Mouse (Mus musculus) liver, embryonic 16.5 days (tissue): ENCODE results near the gene Htra1. TPM values are rescaled to one million over a fixed set of nuclear protein-coding genes. Genes with fewer than 3 reads are reported as not detected.

ENCODE experiments used
- ATAC-seq: fragments of 200-750 bp; cut with Nextera tagmentation; 2 replicates; pipeline ENCODE4 v1.8.0; 2017; ENCODE audit warnings: low read depth, mild to moderate bottlenecking, moderate number of reproducible peaks, moderate library complexity
- H3K27ac ChIP-seq: fragments of 300-500 bp; sonication (generic); 2 replicates; pipeline ENCODE4 v1.5.1; 2014; ENCODE audit warnings: mild to moderate bottlenecking, low read length
- H3K27me3 ChIP-seq: fragments of 300-500 bp; sonication (generic); 2 replicates; pipeline ENCODE4 v1.6.1; 2014; ENCODE audit warnings: low read depth, low read length, mixed read lengths; ENCODE audit not compliant: control insufficient read depth, insufficient read depth
- H3K36me3 ChIP-seq: fragments of 300-500 bp; sonication (generic); 2 replicates; pipeline ENCODE4 v1.6.1; 2014; ENCODE audit warnings: mild to moderate bottlenecking; ENCODE audit not compliant: control insufficient read depth, insufficient read depth
- H3K4me1 ChIP-seq: fragments of 300-500 bp; sonication (generic); 2 replicates; pipeline ENCODE4 v1.6.1; 2014; ENCODE audit warnings: low read depth, low read length, mixed read lengths; ENCODE audit not compliant: control insufficient read depth
- H3K4me2 ChIP-seq: fragments of 300-500 bp; sonication (generic); 2 replicates; pipeline ENCODE4 v1.6.1; 2014; ENCODE audit warnings: low read depth, low read length, mixed read lengths
- H3K4me3 ChIP-seq: fragments of 300-500 bp; sonication (generic); 2 replicates; pipeline ENCODE4 v1.5.1; 2014; ENCODE audit warnings: low read depth, mild to moderate bottlenecking, low read length
- H3K9ac ChIP-seq: fragments of 300-500 bp; sonication (generic); 2 replicates; pipeline ENCODE4 v1.6.1; 2014; ENCODE audit warnings: low read depth, low read length
- H3K9me3 ChIP-seq: fragments of 300-500 bp; sonication (generic); replicated peaks from 2 replicates; pipeline ENCODE4 v1.6.1; 2016; ENCODE audit warnings: low read length; ENCODE audit not compliant: control insufficient read depth
- WGBS: fragments of 180-500 bp; shearing (Covaris S2); extraction: QIAGEN DNeasy Blood & Tissue Kit; methylation state at CpG from one replicate; pipeline ENCODE4 v1.1.7; 2014; ENCODE audit not compliant: insufficient replicate concordance; 5-methylcytosine and 5-hydroxymethylcytosine counted together
- polyA plus RNA-seq: library from polyadenylated mRNA; unstranded; fragments of >200 nt; fragmentation: Nextera tagmentation; extraction: Ambion mirVana; gene quantifications from 2 replicates; pipeline ENCODE4 v1.2.1, GENCODE M21; 2015

Htra1 gene
- polyA plus RNA-seq, 1 experiment from 2014 or later, result 1.0 TPM

DNA sequence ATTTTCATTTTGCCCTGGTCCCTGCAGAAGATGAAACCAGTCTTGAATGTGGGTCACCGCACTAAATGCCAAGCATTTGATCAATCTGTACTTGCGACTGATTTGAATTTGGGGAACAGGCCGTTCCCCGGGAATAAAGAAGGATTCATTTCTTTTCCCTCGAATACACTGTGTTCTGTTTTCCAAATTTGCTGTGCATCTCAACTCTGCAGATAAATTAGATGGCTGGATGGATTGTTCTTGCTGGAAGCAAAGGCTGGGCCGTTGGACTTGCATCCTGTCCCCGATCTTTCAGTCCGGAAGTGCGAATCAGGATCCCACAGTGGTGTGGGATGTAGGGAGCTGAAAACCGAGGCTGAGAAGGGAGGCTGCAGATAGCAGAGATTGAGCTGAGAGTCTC lies 17.5 kb downstream of the Htra1 start:
- WGBS, result 67% methylated on average over 10 of the region's 10 CpGs
- H3K27me3 ChIP-seq, result no peaks in the 10 kb centered on the region

DNA sequence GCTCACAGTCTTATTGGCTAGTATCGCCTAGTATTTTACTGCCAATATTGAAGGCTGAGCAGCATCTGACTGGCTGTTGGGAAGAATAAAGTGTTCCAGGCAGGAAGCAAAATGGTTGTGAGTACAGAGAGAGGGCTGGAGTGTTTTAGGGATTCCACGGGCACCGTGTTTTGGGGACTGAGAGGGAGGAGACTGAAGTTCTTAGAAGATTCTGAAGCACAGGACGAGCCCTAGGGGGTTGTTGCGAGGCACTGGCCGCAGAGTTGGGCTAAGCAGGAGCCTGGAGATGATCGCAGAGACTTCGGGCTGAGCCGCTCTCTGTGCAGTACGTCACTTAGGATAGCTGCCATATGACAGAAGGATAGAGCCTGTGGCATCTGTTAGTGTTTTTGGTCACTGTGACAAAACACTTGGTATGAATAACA lies 18.3 kb downstream of the Htra1 start:
- no peak overlapping the region for H3K4me2 ChIP-seq
- no peak overlapping the region for H3K9ac ChIP-seq
- H3K4me1 ChIP-seq, result no peaks in the 10 kb centered on the region
- ATAC-seq, result no peak
- no peaks in the 10 kb centered on the region for H3K36me3 ChIP-seq
- WGBS, result 69% methylated on average over 10 of the region's 10 CpGs
- H3K27me3 ChIP-seq, result no peaks in the 10 kb centered on the region
- H3K27ac ChIP-seq, result no peak overlapping the region
- H3K9me3 ChIP-seq, result no peaks in the 10 kb centered on the region
- no peak overlapping the region for H3K4me3 ChIP-seq

More for the DNA sequence above, 17.5 kb downstream of the Htra1 start:
- H3K4me2 ChIP-seq, result no peak overlapping the region
- no peaks in the 10 kb centered on the region for H3K36me3 ChIP-seq
- no peaks in the 10 kb centered on the region for H3K9me3 ChIP-seq
- H3K4me3 ChIP-seq, result no peak overlapping the region
- no peaks in the 10 kb centered on the region for H3K4me1 ChIP-seq
- H3K9ac ChIP-seq, result no peak overlapping the region
- H3K27ac ChIP-seq, result no peak overlapping the region
- no peak for ATAC-seq

DNA sequence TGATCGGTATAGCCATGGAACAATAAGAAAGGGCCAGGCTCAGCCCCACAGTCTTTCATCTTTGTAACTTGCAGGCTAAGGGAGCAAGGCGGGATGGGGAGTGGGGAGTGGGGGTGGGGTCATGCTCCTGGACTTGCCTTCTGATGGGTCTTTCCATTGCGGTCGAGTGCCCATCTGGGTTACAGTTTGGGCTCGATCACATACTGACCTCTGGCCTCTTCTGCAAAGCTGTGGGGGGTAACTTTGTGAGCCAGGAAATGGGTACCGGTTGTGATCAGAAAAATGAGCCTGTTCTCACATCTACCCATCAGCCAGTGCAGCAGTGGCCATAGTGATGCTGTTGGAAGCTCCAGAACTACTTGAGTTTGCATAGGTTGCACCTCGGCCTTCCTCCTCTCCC lies 22.6 kb downstream of the Htra1 start:
- Histone ChIP-seq H3K4me2 (no peak overlapping the region), H3K9ac (no peak overlapping the region), H3K27me3 (no peaks in the 10 kb centered on the region), H3K4me3 (no peak overlapping the region), H3K9me3 (no peaks in the 10 kb centered on the region), H3K36me3 (no peaks in the 10 kb centered on the region), H3K4me1 (no peaks in the 10 kb centered on the region), H3K27ac (no peak overlapping the region)
- no peak for ATAC-seq
- WGBS, result 71% methylated on average over 7 of the region's 7 CpGs

DNA sequence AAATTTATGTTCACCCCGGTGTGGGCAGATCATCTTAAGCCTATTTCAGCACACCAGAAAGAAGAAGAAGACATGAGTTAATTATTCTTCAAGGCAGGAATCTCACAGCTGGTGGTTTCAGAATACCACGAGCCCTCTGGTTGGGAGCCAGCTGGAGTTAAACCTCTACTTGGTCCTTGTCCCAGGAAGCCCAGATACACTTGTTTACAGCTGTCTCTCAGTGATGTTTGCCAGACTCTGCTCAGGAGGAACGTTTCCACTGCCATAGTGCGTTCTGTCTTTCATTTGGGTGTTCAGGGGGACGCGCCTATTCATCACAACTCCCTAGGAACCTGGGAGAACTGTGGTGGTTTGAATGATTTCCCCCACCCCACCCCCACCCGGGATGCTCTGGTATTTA lies 24.0 kb downstream of the Htra1 start:
- Histone ChIP-seq H3K4me1 (no peaks in the 10 kb centered on the region), H3K27me3 (no peaks in the 10 kb centered on the region), H3K27ac (no peak overlapping the region), H3K4me2 (no peak overlapping the region), H3K36me3 (no peaks in the 10 kb centered on the region), H3K4me3 (no peak overlapping the region), H3K9ac (no peak overlapping the region), H3K9me3 (no peaks in the 10 kb centered on the region)
- ATAC-seq, result no peak
- WGBS, result 27% methylated on average over 7 of the region's 7 CpGs

DNA sequence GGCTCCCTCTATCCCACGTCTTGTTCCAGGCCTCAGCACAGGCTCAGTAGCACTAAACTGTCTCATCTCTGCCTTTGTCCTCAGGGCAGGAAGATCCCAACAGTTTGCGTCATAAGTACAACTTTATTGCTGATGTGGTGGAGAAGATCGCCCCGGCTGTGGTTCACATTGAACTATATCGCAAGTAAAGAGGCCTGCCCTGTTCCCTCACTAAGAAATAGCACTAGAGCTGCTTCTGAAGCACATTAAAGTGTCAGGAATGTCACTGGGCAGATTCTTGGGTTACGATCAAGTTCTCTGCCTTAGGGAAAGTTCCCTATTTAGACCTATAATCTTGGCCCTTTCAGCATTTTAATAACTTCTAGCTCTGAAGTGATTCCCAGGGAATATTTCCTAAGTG lies 25.5 kb downstream of the Htra1 start:
- Histone ChIP-seq H3K27ac (no peak overlapping the region), H3K4me1 (no peaks in the 10 kb centered on the region), H3K27me3 (no peaks in the 10 kb centered on the region), H3K36me3 (no peaks in the 10 kb centered on the region), H3K4me3 (no peak overlapping the region), H3K9ac (no peak overlapping the region), H3K4me2 (no peak overlapping the region), H3K9me3 (no peaks in the 10 kb centered on the region)
- 78% methylated on average over 6 of the region's 6 CpGs for WGBS
- ATAC-seq, result no peak

DNA sequence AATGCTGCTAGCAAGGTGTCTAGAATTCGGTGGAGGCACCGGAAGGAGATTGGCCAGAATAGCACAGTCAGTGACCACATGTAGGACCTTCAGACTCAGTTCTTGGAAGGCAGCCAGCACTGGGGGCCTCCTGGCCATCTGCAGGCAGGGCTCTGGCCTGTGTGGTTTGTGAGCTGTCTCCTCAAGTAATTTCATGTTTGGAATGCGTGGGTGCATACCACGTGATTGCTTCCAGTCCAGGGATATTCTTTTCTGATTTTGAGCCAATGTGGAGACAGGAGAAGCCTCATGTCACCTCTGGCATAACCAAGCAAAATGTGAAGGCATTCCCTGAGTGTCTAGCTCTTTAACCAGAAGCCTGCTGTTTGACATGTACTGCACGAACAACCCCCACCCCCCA lies 28.8 kb downstream of the Htra1 start:
- Histone ChIP-seq H3K4me1 (no peaks in the 10 kb centered on the region), H3K9me3 (no peaks in the 10 kb centered on the region), H3K4me2 (no peak overlapping the region), H3K9ac (no peak overlapping the region), H3K27ac (no peak overlapping the region), H3K36me3 (no peaks in the 10 kb centered on the region), H3K27me3 (no peaks in the 10 kb centered on the region), H3K4me3 (no peak overlapping the region)
- WGBS, result 38% methylated on average over 5 of the region's 5 CpGs
- peak; percentile 21; the same call in 1 of the 2 replicates for ATAC-seq

DNA sequence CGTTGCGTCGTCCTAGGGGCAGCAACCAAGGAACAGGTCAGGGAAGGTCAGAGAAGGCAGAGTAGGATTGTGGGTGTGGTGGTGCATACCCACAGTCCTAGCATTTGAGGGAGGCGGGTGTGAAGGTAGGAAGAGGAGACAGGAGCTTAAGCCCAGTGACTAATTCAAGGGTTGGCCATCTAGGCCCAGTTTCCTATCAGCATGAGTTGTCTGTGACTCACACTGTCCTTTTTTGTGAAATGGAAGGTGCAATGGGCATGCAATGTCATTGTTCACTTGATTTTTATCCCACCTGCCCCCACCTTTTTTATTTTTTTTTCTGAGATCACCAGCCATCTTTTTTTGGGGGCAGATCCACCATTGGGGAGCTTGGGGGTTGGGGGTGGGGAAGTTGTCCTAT lies 29.5 kb downstream of the Htra1 start:
- Histone ChIP-seq H3K4me2 (no peak overlapping the region), H3K27ac (no peak overlapping the region), H3K9me3 (no peaks in the 10 kb centered on the region)

DNA sequence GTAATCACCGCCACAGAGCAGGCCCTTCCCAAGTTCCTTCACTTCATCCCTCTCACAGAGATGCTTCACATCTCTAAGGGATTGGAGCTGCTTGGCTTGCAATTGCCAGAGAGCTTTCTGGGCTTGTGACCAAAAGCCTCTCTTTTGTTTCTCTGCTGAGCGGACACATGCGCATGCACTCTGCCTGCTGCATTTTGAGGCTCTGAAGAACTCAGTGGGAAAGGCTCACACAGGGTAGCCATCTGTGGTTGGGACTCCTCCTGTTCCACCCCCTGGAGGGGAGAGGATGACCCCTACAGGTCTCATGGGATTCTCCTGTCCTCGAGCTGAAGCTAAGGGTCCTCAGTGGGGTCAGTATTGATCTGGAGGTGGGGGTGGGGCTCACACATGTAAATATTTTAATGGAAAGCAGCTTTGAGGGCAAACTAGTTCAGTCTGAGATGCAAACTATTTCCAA lies 30.0 kb downstream of the Htra1 start:
- 64% methylated on average over 4 of the region's 4 CpGs for WGBS
- no peak for ATAC-seq

More for the DNA sequence above, 29.5 kb downstream of the Htra1 start:
- no peak overlapping the region for H3K9ac ChIP-seq
- H3K4me1 ChIP-seq, result no peaks in the 10 kb centered on the region
- H3K27me3 ChIP-seq, result no peaks in the 10 kb centered on the region
- no peak overlapping the region for H3K4me3 ChIP-seq
- ATAC-seq, result no peak
- 67% methylated on average over 4 of the region's 4 CpGs for WGBS
- no peaks in the 10 kb centered on the region for H3K36me3 ChIP-seq

DNA sequence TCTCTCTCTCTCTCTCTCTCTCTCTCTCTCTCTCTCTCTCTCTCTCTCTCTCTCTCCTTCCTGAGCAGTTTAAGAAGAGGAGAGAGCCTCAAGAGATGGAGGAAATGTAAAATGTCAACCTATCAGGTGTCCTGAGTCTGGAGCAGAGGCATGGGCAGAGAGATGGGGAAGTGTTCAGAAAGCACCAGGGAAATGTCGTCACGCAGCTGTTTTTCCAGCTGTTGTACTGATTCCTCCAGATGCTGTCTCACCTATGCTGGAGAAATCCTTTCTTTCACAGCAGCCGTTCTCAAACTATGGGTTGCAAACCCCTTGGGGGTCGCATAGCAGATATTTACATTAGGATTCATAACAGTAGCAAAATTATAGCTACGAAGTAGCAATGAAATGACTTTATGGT lies 30.5 kb downstream of the Htra1 start:
- Histone ChIP-seq H3K4me2 (no peak overlapping the region), H3K27me3 (no peaks in the 10 kb centered on the region), H3K27ac (no peak overlapping the region), H3K4me3 (no peak overlapping the region), H3K9ac (no peak overlapping the region), H3K9me3 (no peaks in the 10 kb centered on the region), H3K4me1 (no peaks in the 10 kb centered on the region), H3K36me3 (no peaks in the 10 kb centered on the region)
- WGBS, result 68% methylated on average over 5 of the region's 5 CpGs
- no peak for ATAC-seq

More for the DNA sequence above, 30.0 kb downstream of the Htra1 start:
- Histone ChIP-seq H3K36me3 (no peaks in the 10 kb centered on the region), H3K27ac (no peak overlapping the region), H3K4me3 (no peak overlapping the region), H3K9ac (no peak overlapping the region), H3K9me3 (no peaks in the 10 kb centered on the region), H3K4me2 (no peak overlapping the region), H3K4me1 (no peaks in the 10 kb centered on the region), H3K27me3 (no peaks in the 10 kb centered on the region)
